Mouse (Mus musculus) cerebellum, adult 11 months (tissue): Measurements from ENCODE around the gene Gm2897.
A peak's percentile ranks its signal among the peaks of the same experiment; 100 is the strongest.
"Not testable (repeated sequence)": the region's sequence is repeated elsewhere in the genome, so short reads cannot be mapped to it uniquely, and the experiment has no call there.

ENCODE experiments used
- DNase-seq: peaks from one replicate; pipeline ENCODE4 v3.0.0; 2022

The Gm2897 gene

DNA sequence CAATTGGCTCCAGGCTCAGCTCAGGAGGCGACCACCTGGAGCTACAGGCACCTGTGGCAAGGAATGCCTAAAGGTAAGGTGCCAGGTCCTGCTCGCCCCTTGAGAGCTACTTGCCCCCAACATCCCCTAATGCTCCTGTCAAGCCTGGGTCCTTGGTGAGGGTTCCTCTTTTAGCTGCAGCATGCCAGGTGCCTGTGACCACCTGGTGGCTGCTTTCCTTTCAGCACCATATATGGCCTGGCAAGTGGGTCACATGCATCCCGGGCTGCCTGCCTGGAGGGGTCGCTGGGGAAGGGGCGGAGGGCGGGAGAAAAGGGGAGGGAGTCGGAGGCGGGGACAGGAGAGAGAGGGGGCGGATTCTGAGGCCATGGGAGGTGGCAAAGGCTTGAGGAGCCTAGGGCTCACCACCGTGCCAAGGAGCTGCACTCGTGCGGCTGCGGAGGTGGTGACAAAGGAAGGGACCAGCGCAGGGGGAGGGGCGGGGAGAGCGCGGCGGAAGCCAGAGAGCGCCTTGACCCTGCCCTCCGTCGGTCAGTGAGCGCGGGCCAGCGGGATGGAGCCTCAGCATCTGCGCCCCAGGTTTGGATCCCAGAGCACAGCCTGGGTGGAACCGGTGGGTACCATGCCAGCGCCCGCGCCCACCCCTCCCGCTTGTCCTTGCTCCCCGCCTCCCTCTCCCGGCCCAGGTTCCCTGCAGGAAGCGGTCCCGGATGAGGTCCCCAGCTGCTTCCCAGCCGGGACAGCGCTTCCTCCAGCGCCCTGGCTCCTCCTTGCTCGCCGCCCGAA is at the start of gene Gm2897:
Gene Gm2897 (plus strand): TSS at position 559 of the 786 bp plus-strand sequence.
- DNase-seq: peak; percentile 1

- not testable (repeated sequence) for DNase-seq
Measured at GRCm38 (mm10) chr14:3029702-3030101, 19.4 kb upstream of the Gm2897 start, which contains the start of gene Gm2888. Gm2888 (plus strand) TSS chr14:3030002.

DNA sequence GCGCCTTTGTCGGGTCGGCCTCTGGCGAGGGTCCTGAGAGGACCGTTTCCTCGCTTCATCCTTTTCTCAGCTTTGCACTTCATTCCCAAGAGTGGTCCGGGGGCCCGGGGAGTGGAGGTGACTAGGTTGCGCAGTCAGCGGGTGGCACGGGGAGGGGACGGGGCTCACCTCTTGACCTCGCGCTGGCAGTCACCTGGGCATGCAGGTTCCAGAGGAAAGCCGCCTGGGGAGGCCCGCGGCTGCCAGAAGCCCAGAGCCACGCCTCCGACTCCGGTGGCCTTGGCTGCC is 372 bp downstream of the Gm2897 start:
- not testable (repeated sequence) for DNase-seq

DNA sequence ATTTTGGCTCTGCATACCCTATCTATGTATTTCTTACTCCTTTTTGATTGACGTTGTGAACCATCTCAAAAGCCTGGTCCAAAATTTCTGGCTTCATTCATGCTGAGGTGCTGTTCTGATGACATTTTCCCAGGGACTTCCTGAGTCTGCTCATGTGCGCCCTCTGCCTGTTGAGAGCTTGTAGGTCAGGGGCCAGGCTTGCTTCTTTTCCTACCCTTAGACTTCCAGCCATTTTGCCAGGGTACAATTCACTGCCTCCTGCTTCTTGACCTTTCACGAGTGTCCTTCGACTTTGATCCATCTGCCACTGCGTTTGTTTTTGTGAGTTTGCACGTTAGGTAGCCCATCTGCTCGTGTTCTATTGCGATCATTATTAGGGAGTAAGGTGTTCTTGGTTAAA is 1.0 kb downstream of the Gm2897 start:
- DNase-seq: peak; percentile 6

DNA sequence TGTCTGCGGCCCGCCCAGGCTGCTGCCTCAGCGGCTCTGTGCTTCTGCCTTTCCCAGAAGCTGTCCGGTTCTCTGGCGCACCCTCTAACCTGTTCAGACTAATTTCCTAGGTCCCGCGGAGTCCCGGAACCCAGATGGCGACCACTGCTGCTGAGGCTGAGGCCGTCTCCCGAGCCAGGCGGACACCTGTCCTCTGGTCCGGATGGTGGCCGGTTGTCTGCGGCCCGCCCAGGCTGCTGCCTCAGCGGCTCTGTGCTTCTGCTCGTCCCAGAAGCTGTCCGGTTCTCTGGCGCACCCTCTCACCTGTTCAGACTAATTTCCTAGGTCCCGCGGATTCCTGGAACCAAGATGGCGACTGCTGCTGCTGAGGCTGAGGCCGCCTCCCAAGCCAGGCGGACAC is 67.0 kb downstream of the Gm2897 start:
- peak; percentile 8 for DNase-seq
